Mouse (Mus musculus): Measurements from ENCODE around the gene Myo1d.

DNA sequence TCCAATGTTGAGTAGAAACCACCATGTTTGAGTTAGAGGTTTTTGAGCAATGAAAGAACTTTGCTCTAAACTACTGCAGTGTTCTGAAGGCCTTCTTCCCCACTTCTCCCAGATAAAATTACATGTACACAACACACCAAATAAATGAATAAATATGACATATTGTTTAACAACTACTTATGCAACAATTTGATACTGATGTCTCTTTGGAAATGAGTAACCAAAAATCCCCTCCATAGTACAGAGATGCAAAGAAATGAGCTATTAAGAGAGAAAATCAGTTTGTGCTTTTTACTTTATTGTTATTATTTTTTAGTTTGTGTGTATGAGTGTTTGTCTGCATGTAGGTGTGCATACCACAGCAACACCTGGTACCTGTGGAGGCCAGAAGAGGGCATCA lies 273.3 kb downstream of the Myo1d start:
- TF ChIP-seq POLR2A (IDR thresholded peaks at IDR 0.05; ENCODE audit: low read depth, low read length) (no peak), CTCF (conservative IDR thresholded peaks at IDR 0.05; ENCODE audit: insufficient read depth, insufficient read length, low read depth, low read length) (no peak)

Data from kidney, adult 2 months (tissue).